Mouse (Mus musculus) erythroid progenitor cell, adult 5-6 weeks (primary cell): ENCODE data around the gene Slc25a43. TPM values are rescaled to one million over a fixed set of nuclear protein-coding genes. Genes with fewer than 3 reads are reported as not detected.

Experiments
- ATAC-seq: replicated peaks from 2 replicates; pipeline ENCODE4 v1.8.0; 2016; ENCODE audit warnings: moderate number of reproducible peaks, mild to moderate bottlenecking, moderate TSS enrichment, inconsistent platforms; ENCODE audit not compliant: poor library complexity, low FRiP score, severe bottlenecking
- total RNA-seq, 2 experiments: library from RNA; stranded (forward) in 1 of 2; stranded (reverse) in 1 of 2; fragments of 150-400 nt in 1 of 2; fragments of 186-747, 209-891 nt in 1 of 2; gene quantifications; 2 replicates each; pipeline versions ENCODE4 v1.2.3 to v1.2.4; 2015 to 2017; ENCODE audit warnings: low replicate concordance in 2 of 2

Slc25a43 gene
- total RNA-seq, 2 experiments from 2014 or later, result not detected

DNA sequence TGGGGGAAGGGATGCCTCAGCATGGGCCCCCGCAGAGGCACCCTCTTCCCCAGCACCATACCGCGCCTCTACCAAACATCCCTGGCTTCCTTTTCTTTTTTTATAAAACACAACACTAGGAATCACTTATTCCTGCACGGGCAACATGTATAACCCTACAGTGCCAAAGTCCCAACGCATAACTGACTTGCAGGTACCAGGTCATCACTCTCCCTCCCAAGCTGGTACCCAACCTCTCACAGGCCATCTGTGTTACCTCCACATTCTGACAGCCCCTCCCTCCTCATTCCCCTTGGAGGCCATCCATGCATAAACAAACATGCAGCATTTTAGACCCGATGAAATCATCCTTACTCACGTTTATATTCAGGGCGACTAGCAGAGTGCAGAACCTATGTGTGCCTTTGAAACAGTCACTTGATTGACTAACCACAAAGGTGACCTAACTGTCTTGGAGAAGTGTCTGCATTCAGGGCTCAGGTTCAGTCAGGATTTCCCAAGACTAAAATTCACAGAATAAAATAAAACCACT lies 73.0 kb downstream of the Slc25a43 start:
- ATAC-seq, result no peak

DNA sequence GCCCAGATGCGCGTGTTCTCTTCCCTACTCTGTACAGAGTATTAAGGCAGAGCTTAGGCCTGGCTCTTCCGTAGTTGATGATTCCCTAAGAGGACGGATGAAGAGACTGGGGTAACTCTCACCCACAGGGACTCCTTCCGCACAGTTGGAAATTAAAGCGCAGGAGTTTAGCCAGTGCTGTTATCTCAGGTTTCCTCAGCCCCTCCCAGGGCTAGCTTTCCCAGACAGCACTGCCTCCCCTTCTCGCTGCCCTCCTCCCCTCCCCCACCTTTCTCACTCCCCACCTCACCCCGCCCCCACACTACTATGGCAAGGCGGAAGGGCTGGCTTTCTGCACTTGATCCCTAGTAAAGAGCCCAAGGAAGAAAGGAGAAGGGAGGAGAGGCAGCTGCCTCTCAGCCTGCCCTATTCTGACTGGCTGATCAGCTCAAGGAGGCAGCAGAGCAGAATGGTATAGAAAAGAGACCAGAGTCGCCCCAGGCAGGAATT lies 73.5 kb downstream of the Slc25a43 start:
- no peak for ATAC-seq

GRCm38 (mm10) chrX:36819575-36819974 lies 76.1 kb downstream of the Slc25a43 start:
- no peak for ATAC-seq

GRCm38 (mm10) chrX:36820201-36820600 lies 76.7 kb downstream of the Slc25a43 start:
- peak; percentile 72 for ATAC-seq

DNA sequence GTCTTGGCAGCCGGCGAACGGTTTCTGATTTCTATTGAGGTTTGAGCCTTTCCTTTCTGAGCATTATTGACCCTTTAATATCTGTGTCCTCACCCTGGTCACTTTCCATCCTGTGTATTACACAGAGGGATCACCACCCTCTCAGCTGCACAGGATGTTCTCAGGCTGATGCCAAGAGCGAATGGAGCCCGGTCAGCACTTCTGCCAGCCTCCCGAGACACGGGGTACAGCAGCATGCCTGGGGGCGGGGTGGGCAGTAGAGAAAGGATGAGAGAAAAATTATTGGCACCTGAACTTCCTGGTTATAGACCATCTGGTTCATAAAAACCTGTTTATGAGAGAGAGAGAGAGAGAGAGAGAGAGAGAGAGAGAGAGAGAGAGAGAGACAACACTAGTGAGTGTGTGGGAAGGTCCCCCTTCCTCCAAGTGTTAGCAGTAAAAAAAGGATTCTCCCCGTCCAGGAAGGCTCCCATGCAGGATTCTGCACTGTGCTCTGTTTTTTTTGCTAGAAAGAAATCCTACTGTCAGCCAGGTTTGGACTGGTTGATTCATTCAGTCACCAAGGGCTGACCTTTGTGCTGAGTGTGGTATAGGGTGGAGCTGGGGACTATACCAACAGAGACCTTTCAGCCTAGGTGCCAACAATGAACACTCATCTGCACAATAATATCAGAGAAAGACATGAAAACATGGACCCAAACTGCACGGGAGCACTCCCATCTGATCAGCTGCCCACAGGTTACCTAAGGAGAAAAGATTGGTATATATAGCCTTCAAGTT lies 80.7 kb downstream of the Slc25a43 start:
- ATAC-seq, result no peak

DNA sequence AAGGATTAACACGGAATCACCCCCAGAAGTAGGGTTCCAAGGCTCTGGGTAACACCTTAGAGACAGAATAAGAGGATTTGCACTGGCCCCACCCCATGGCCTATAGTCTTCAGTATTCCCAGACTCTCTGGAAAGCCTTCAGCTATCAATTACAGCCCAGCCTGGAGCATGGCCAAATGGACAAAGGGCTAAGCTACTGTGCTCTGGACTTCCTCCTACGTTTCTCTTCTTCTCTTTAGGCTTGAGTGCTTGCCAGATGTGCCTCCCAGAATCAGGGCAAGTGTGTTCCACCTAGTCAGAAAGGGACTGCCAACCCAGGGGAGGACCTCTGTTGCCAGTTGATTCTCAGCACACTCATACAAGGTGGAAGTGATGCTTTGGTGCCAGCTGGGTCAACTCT lies 81.6 kb downstream of the Slc25a43 start:
- no peak for ATAC-seq

Other genes starting within 250 kb of the Slc25a43 start
- 21.3 and 26.8 TPM in 2 replicates for gene Pgrmc1, start 145.5 kb upstream of the Slc25a43 start, total RNA-seq (2015; ENCODE audit: low replicate concordance)
- gene Pgrmc1, start 145.5 kb upstream of the Slc25a43 start, total RNA-seq (2017; ENCODE audit: low replicate concordance), result 15.7 and 20.7 TPM in 2 replicates
- 0.36 TPM in 1 of 2 replicates, not detected in the other for gene Akap17b, start 98.3 kb upstream of the Slc25a43 start, total RNA-seq (2015; ENCODE audit: low replicate concordance)
- gene Akap17b, start 98.3 kb upstream of the Slc25a43 start, total RNA-seq (2017; ENCODE audit: low replicate concordance), result 0.26 TPM in 1 of 2 replicates, not detected in the other
- 208 and 285 TPM in 2 replicates for gene Slc25a5, start 52.0 kb downstream of the Slc25a43 start, total RNA-seq (2015; ENCODE audit: low replicate concordance)
- gene Slc25a5, start 52.0 kb downstream of the Slc25a43 start, total RNA-seq (2017; ENCODE audit: low replicate concordance), result 144 and 176 TPM in 2 replicates
- 31.4 and 78.0 TPM in 2 replicates for gene Ube2a, start 130.2 kb downstream of the Slc25a43 start, total RNA-seq (2015; ENCODE audit: low replicate concordance)
- gene Ube2a, start 130.2 kb downstream of the Slc25a43 start, total RNA-seq (2017; ENCODE audit: low replicate concordance), result 13.8 and 20.5 TPM in 2 replicates
- 12.3 and 31.4 TPM in 2 replicates for gene C330007P06Rik, start 130.5 kb downstream of the Slc25a43 start, total RNA-seq (2015; ENCODE audit: low replicate concordance)
- gene C330007P06Rik, start 130.5 kb downstream of the Slc25a43 start, total RNA-seq (2017; ENCODE audit: low replicate concordance), result 28.6 and 39.3 TPM in 2 replicates
- gene Nkrf, start 159.2 kb downstream of the Slc25a43 start, total RNA-seq (2015; ENCODE audit: low replicate concordance), result 5.0 and 5.4 TPM in 2 replicates
- 1.1 and 3.6 TPM in 2 replicates for gene Nkrf, start 159.2 kb downstream of the Slc25a43 start, total RNA-seq (2017; ENCODE audit: low replicate concordance)
- gene Sept6, start 248.1 kb downstream of the Slc25a43 start, total RNA-seq (2015; ENCODE audit: low replicate concordance), result 10.5 and 18.4 TPM in 2 replicates
- 3.9 and 6.8 TPM in 2 replicates for gene Sept6, start 248.1 kb downstream of the Slc25a43 start, total RNA-seq (2017; ENCODE audit: low replicate concordance)